Mouse (Mus musculus): ENCODE measurements around the gene Prrt4.
A peak's percentile ranks its signal among the peaks of the same experiment; 100 is the strongest.
"Not testable (repeated sequence)": the region's sequence is repeated elsewhere in the genome, so short reads cannot be mapped to it uniquely, and the experiment has no call there.

Prrt4 gene

GRCm38 (mm10) chr6:29178888-29179658, at the start of gene Prrt4:
TSS of gene Prrt4 (minus strand) at chr6:29179584.
- DNase-seq: peak; percentile 49

DNA sequence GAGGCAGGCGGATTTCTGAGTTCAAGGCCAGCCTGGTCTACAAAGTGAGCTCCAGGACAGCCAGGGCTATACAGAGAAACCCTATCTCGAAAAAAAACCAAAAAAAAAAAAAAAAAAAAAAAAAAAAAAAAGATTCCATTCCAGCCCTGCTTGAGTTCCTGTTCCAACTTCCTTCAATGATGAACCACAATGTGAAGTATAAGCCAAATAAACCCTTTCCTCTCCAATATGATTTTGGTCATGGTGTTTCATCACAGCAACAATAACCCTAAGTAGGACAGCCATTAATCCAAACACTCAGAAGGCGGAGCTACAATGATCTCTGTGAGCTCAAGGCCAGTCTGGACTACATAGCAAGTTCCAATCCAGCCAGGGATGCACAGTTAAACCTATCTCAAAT, 38.3 kb upstream of the Prrt4 start:
- DNase-seq: not testable (repeated sequence)

DNA sequence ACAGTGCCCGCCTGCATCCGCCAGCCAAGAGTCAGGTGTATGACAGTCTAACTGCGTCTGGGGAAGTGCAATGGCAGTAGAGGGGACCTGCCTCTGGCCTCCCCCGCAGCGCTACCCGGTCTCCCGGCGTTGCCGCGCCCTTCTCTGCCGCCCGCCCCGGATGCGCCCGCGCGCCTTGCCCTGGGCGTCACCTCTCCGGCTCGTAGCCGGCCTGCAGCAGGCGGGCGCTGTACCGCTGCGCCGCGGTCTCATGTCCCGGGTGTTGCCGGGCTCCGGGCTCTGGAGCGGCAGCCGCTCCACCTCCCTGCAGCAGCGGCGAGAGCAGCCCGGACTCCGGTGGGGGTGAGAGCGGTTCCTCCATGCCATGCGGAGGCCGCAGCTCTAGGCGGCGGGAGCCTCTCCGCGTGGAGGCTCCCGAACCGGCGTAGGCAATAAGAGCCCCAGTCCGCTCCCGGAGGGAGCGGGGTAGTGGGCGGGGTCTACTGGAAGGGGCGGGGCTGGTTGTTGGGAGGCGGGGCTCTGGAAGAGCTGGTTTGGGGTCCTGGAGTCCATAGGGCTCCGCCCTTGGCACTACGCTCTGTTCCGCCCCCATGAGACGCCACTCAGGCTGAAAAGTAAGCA, 36.6 kb upstream of the Prrt4 start, which contains the start of gene Impdh1:
TSS of gene Impdh1 (minus strand) at position 484 of the 621 bp plus-strand sequence.
- peak; percentile 62 for DNase-seq

GRCm38 (mm10) chr6:29215181-29215580, 35.8 kb upstream of the Prrt4 start:
- DNase-seq: no peak

DNA sequence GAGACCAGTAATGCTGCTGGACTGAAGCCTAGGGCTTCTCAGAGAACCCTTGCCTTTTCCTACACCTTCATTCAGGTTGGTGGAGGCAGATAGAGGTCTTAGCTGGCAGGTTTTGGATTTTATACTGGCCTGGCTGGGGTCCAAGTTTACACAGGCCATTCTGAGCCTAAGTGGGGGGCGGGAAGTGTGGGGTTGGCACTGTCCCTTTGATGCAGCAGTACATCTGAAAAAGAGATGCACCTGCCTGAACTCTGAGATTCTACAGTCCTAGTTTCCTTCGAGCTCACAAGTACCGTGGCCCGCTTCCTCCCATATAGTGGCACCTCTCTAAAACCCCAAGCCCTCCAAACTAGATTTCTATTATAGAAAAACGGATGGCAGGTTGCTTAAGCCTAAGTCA, 35.4 kb upstream of the Prrt4 start:
- DNase-seq: no peak

- DNase-seq: no peak
Observed at GRCm38 (mm10) chr6:29214245-29214644, 34.9 kb upstream of the Prrt4 start.

DNA sequence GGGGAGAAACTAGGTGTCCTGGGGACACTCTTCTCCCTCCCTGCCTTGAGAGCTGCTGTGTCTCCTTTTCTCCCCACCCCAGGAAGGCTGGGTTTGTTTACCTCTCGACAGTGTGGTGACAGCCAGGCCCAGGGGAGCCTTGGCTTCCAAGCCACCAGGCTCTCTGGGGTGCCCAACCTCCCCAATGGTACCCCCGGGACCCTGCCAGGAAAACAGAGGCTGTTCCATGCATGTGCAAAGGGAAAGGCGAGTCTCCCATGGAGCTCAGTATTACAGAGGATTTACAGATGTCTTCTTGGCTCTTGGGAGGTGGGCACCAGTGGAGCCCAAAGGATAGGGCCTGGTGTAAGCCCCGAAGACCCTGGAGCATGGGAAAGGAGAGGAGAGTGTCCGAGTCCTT, 34.1 kb upstream of the Prrt4 start:
- no peak for DNase-seq

DNA sequence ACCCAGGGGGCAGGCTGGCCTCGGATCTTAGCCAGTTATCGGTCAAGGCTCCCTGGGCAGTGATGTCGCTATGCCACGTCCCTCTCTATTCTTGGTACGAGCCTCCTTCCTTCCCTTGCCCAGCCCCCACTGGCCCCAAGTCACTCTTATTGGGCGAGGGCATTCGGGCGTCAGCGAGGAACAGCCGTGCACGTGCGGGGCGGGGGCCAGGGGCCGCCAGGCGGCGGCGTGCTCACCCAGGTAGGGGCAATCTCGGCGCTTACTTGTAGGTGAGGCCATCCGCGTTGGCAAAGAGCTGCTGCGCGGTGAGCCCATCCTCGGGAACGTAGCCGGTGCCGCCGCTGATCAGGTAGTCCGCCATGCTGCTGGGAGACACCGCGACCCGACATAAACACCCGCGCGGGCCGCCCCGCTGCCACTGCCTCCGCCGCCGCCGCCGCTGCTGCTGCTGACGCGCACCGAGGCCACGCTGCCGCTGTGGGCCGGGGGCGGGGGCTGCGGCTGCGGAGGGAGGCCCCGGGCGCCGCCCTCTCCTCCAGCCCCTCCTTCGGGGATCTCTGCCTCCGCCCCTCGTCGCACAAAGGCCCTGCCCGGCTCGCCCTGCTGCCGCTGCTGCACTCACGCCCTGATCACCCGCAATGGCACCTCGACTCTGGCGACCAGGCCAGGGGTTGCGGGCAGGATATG, 32.6 kb upstream of the Prrt4 start:
- DNase-seq: peak; percentile 73

- peak; percentile 58 for DNase-seq
Observed at GRCm38 (mm10) chr6:29211146-29211545, 31.8 kb upstream of the Prrt4 start.

- no peak for DNase-seq
Observed at GRCm38 (mm10) chr6:29210231-29210936, 31.0 kb upstream of the Prrt4 start.

- DNase-seq: no peak
Observed at GRCm38 (mm10) chr6:29208178-29208577, 28.8 kb upstream of the Prrt4 start.

GRCm38 (mm10) chr6:29207017-29207416, 27.6 kb upstream of the Prrt4 start:
- no peak for DNase-seq

DNA sequence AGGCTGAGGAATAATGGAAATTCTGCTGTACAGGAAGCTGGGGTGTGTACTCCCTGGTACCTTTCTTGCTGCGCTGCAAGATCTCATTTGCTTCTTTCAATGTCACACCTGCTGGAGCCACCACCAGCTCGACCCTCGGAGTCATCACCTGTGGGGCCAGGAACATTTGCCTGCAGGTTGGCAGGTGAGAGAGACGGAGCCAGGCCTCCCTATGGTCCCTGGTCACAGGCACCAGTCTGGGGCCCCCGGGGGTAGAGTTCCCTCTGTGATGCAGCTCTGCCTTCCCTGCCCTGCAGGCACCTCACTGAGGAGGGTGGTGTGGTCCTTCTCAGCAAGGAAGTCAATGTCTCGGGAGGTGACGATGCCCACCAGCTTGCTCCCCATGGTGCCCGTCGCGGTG, 26.6 kb upstream of the Prrt4 start:
- no peak for DNase-seq

GRCm38 (mm10) chr6:29204932-29205614, 25.7 kb upstream of the Prrt4 start:
- peak; percentile 27 for DNase-seq

GRCm38 (mm10) chr6:29203861-29204585, 24.6 kb upstream of the Prrt4 start:
- no peak for DNase-seq

GRCm38 (mm10) chr6:29203096-29203495, 23.7 kb upstream of the Prrt4 start:
- DNase-seq: no peak

DNA sequence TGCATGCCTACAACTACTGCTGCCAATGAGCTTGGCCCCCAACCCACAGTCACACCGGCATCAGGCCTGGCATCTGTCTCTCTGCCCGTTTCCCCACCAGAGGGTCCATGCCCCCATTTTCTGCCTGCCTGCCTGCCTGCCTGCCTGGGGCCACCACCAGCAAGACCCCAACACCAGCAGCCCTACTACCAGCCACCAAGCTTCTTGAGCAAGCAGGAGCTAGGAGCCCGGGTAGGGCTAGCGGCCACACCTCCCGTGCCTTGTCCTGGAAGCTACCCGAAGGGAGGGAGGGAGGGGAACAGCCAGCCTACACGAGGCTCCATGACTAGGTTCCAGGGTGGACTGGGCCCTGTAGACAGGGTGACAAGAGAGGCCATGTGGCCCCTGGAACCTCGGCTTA, 22.6 kb upstream of the Prrt4 start:
- no peak for DNase-seq

DNA sequence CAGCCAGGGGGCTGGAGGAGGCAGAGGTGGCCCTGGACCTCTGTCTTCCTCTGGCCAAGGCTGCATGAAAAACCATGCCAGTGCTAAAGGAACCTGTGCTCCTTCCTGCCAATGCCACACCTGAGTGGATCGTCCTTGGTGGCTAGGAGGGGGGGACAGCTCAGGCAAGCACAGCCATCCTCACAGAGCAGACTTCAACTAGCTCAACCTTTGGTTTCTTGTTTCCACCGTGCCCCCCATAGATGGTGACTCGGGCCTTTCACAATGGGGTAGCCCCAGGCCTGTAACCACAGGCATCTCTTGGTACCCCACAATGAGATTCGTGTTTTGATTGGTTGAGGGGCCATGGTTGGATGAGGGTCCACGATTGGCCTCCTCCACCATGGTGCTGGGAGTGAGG, 22.0 kb upstream of the Prrt4 start:
- DNase-seq: no peak

DNA sequence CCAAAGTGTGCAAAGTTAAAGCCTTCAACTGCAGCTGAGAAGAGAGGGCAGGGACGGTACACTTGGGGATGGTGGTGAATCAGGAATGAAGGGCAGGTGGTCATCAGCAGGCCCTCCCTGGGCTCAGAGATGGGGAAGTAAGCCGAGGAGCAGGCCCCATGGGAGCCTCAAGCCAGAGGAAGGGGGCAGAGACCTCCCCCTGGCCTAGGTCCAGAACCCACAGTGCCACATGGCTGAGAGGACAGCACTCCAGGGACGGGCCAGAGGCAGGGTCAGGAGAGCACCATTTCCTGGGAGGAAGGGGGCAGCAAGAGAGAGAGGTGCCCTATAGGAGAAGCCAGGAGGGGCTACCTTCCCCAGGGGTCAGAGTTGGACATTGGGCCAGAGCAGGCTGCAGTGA, 21.1 kb upstream of the Prrt4 start:
- no peak for DNase-seq

DNA sequence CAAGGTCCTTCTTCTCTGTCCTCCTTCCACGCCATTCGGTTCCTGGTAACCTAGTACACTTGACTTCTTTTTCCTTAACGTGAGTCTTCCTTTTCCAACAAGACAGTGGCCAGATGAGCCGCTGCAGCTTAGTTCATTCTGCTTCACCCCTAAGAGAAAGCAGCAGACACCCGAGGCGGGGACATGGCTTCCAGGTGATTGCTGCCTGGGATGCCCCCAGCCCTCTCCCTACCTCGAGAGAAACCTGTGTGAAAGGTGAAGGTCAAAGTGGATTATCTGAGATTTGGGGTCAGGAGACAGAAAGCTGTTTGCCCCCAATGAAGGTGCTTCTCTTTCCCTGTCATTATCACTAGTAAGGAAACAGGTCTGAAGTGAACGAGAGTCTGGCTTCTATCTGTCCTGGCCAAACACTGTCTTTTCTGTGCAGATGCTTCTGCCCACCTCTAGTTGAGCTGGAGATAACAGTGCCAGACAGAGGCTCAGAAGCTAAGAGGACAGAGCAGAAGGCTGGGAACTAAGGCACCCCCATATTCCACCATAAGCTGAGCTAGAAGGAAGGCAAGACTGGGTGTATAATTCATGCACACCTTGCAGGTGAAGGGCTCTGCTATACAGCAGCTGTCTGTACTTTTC, 20.0 kb upstream of the Prrt4 start:
- DNase-seq: no peak
